Mouse (Mus musculus): ENCODE measurements at regions not wholly inside any gene's neighbourhood (a gene's known extent, or its start where the extent isn't known, plus 50 kb on each side); places are given as distances from the start of the nearest gene placed in this dataset.

- H3K4me2 ChIP-seq (replicated peaks; ENCODE audit: low read depth): no peak overlapping the region
- H3K27me3 ChIP-seq (replicated peaks; ENCODE audit: control insufficient read depth, insufficient read depth, low read length): no peaks in the 10 kb centered on the region
- H3K9me3 ChIP-seq (ENCODE audit: control insufficient read depth): no peaks in the 10 kb centered on the region
- H3K36me3 ChIP-seq (ENCODE audit: control insufficient read depth, insufficient read depth): no peaks in the 10 kb centered on the region
- WGBS: 79% methylated on average over 8 of the region's 8 CpGs
- no peak for TF ChIP-seq CTCF (IDR thresholded peaks at IDR 0.05; ENCODE audit: low read depth)
- no peaks in the 10 kb centered on the region for H3K4me1 ChIP-seq (replicated peaks; ENCODE audit: control insufficient read depth, insufficient read depth, low read length)
- H3K4me3 ChIP-seq (ENCODE audit: low read depth, low read length): no peak overlapping the region
- H3K27ac ChIP-seq (ENCODE audit: low read depth, low read length): no peak overlapping the region
- no peak for ATAC-seq
- no peak overlapping the region for H3K9ac ChIP-seq (ENCODE audit: low read depth, low read length)
Observed at GRCm38 (mm10) chr13:43897046-43897445, 112.5 kb downstream of the Cd83 start.

- Histone ChIP-seq H3K4me2 (replicated peaks; ENCODE audit: low read depth) (no peak overlapping the region), H3K9me3 (ENCODE audit: control insufficient read depth) (no peaks in the 10 kb centered on the region), H3K4me1 (replicated peaks; ENCODE audit: control insufficient read depth, insufficient read depth, low read length) (no peaks in the 10 kb centered on the region), H3K9ac (ENCODE audit: low read depth, low read length) (no peak overlapping the region), H3K36me3 (ENCODE audit: control insufficient read depth, insufficient read depth) (no peaks in the 10 kb centered on the region), H3K27ac (ENCODE audit: low read depth, low read length) (no peak overlapping the region), H3K4me3 (ENCODE audit: low read depth, low read length) (no peak overlapping the region), H3K27me3 (replicated peaks; ENCODE audit: control insufficient read depth, insufficient read depth, low read length) (no peaks in the 10 kb centered on the region)
- TF ChIP-seq CTCF (IDR thresholded peaks at IDR 0.05; ENCODE audit: low read depth): no peak
- 65% methylated on average over 12 of the region's 12 CpGs for WGBS
- ATAC-seq: no peak
Observed at GRCm38 (mm10) chr13:43898555-43899258, 114.1 kb downstream of the Cd83 start.

DNA sequence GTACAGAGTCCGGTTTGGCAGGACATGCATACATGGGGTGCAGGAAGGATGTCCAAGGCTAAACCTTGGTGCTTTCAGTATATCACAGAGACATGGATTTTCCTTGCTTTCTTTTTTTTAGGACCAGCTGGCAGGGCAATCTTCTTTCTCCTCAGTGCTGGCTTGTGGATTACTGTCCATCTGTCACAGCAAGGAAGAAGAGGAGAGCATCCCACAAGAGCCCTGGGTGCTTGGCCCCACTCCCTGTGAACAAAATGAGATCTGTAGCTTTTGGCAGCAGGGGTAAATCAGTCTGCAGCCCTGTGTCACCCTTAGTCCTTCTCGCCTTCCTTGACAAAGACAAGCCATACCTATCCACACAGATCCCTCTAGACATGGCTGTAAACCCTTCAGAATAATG is 115.5 kb downstream of the Cd83 start:
- H3K27me3 ChIP-seq (replicated peaks; ENCODE audit: control insufficient read depth, insufficient read depth, low read length): no peaks in the 10 kb centered on the region
- H3K9ac ChIP-seq (ENCODE audit: low read depth, low read length): no peak overlapping the region
- no peak for ATAC-seq
- H3K4me3 ChIP-seq (ENCODE audit: low read depth, low read length): no peak overlapping the region
- H3K27ac ChIP-seq (ENCODE audit: low read depth, low read length): no peak overlapping the region
- H3K4me2 ChIP-seq (replicated peaks; ENCODE audit: low read depth): no peak overlapping the region
- H3K9me3 ChIP-seq (ENCODE audit: control insufficient read depth): no peaks in the 10 kb centered on the region
- no peak for TF ChIP-seq CTCF (IDR thresholded peaks at IDR 0.05; ENCODE audit: low read depth)
- WGBS: 83% methylated on average over 2 of the region's 2 CpGs
- H3K4me1 ChIP-seq (replicated peaks; ENCODE audit: control insufficient read depth, insufficient read depth, low read length): no peaks in the 10 kb centered on the region
- no peaks in the 10 kb centered on the region for H3K36me3 ChIP-seq (ENCODE audit: control insufficient read depth, insufficient read depth)

- WGBS: 62% methylated on average over 7 of the region's 7 CpGs
- no peaks in the 10 kb centered on the region for H3K4me1 ChIP-seq (replicated peaks; ENCODE audit: control insufficient read depth, insufficient read depth, low read length)
- H3K4me2 ChIP-seq (replicated peaks; ENCODE audit: low read depth): no peak overlapping the region
- H3K9me3 ChIP-seq (ENCODE audit: control insufficient read depth): no peaks in the 10 kb centered on the region
- no peak overlapping the region for H3K4me3 ChIP-seq (ENCODE audit: low read depth, low read length)
- ATAC-seq: no peak
- TF ChIP-seq CTCF (IDR thresholded peaks at IDR 0.05; ENCODE audit: low read depth): 0 out of 2 replicates have a peak, but pooled peaks have one; percentile 14
- H3K27ac ChIP-seq (ENCODE audit: low read depth, low read length): no peak overlapping the region
- H3K9ac ChIP-seq (ENCODE audit: low read depth, low read length): no peak overlapping the region
- H3K36me3 ChIP-seq (ENCODE audit: control insufficient read depth, insufficient read depth): no peaks in the 10 kb centered on the region
- H3K27me3 ChIP-seq (replicated peaks; ENCODE audit: control insufficient read depth, insufficient read depth, low read length): no peaks in the 10 kb centered on the region
Observed at GRCm38 (mm10) chr13:43900758-43901157, 116.2 kb downstream of the Cd83 start.

- no peak overlapping the region for H3K9ac ChIP-seq (ENCODE audit: low read depth, low read length)
- TF ChIP-seq CTCF (IDR thresholded peaks at IDR 0.05; ENCODE audit: low read depth): no peak
- no peak overlapping the region for H3K4me2 ChIP-seq (replicated peaks; ENCODE audit: low read depth)
- no peaks in the 10 kb centered on the region for H3K36me3 ChIP-seq (ENCODE audit: control insufficient read depth, insufficient read depth)
- no peak for ATAC-seq
- H3K27ac ChIP-seq (ENCODE audit: low read depth, low read length): no peak overlapping the region
- H3K4me1 ChIP-seq (replicated peaks; ENCODE audit: control insufficient read depth, insufficient read depth, low read length): peaks cover 1% of the 10 kb centered on the region; the same call in 1 of the 2 replicates
- no peaks in the 10 kb centered on the region for H3K9me3 ChIP-seq (ENCODE audit: control insufficient read depth)
- no peaks in the 10 kb centered on the region for H3K27me3 ChIP-seq (replicated peaks; ENCODE audit: control insufficient read depth, insufficient read depth, low read length)
- H3K4me3 ChIP-seq (ENCODE audit: low read depth, low read length): no peak overlapping the region
Observed at GRCm38 (mm10) chr13:43903391-43903790, 118.8 kb downstream of the Cd83 start.

- TF ChIP-seq CTCF (IDR thresholded peaks at IDR 0.05; ENCODE audit: low read depth): no peak
- no peaks in the 10 kb centered on the region for H3K9me3 ChIP-seq (ENCODE audit: control insufficient read depth)
- no peaks in the 10 kb centered on the region for H3K36me3 ChIP-seq (ENCODE audit: control insufficient read depth, insufficient read depth)
- 63% methylated on average over 1 of the region's 1 CpGs for WGBS
- no peak overlapping the region for H3K27ac ChIP-seq (ENCODE audit: low read depth, low read length)
- H3K4me2 ChIP-seq (replicated peaks; ENCODE audit: low read depth): no peak overlapping the region
- no peaks in the 10 kb centered on the region for H3K27me3 ChIP-seq (replicated peaks; ENCODE audit: control insufficient read depth, insufficient read depth, low read length)
- H3K4me1 ChIP-seq (replicated peaks; ENCODE audit: control insufficient read depth, insufficient read depth, low read length): peaks cover 4% of the 10 kb centered on the region; the same call in 1 of the 2 replicates
- no peak overlapping the region for H3K4me3 ChIP-seq (ENCODE audit: low read depth, low read length)
- ATAC-seq: no peak
- H3K9ac ChIP-seq (ENCODE audit: low read depth, low read length): no peak overlapping the region
Observed at GRCm38 (mm10) chr13:43904291-43904690, 119.7 kb downstream of the Cd83 start.
